In genomic region chr12:38451677-38452076, GRCm38 (mm10) we compare ENCODE assay signal across 22 mouse cellular contexts.
"Had no signal": no experiment of that assay in that cellular context is flagged by ENCODE, and none has a peak within 500 bp of the region (broad histone marks: within the 10 kb centered on the region; RNA-seq: fewer than 3 reads in every experiment).

No protein-coding gene starts in this region.

- H3K27me3 ChIP-seq: limb, embryonic 12.5 days; limb, embryonic 15.5 days; neural tube, embryonic 13.5 days had no signal

- H3K4me3 ChIP-seq: limb, embryonic 12.5 days; limb, embryonic 15.5 days; myocyte; neural tube, embryonic 13.5 days had no signal

- H3K9me3 ChIP-seq: limb, embryonic 12.5 days; limb, embryonic 15.5 days; neural tube, embryonic 13.5 days had no signal

- DNase-seq: kidney, adult 9 months; kidney, postnatal 14 days; kidney, postnatal 4 days; left cerebral cortex, postnatal 4 days; liver, postnatal 0 days; right cerebral cortex, adult 18-20 months; right cerebral cortex, postnatal 14 days; right cerebral cortex, postnatal 4 days; thymus, adult 2 months; thymus, postnatal 14 days; thymus, postnatal 4 days had no signal

- ATAC-seq: liver, postnatal 0 days; lung, postnatal 0 days; midbrain, embryonic 16.5 days had no signal

- H3K4me1 ChIP-seq: limb, embryonic 12.5 days; limb, embryonic 15.5 days; neural tube, embryonic 13.5 days had no signal

- H3K27ac ChIP-seq: limb, embryonic 12.5 days; limb, embryonic 15.5 days; liver, embryonic 14.5 days; macrophage; neural tube, embryonic 13.5 days; stomach, postnatal 0 days had no signal

- H3K9ac ChIP-seq: limb, embryonic 12.5 days; limb, embryonic 15.5 days; liver, embryonic 14.5 days; liver, postnatal 0 days; lung, embryonic 14.5 days; neural tube, embryonic 13.5 days had no signal

- H3K4me2 ChIP-seq: limb, embryonic 12.5 days; limb, embryonic 15.5 days; liver, embryonic 11.5 days; lung, embryonic 14.5 days; neural tube, embryonic 13.5 days had no signal

- H3K36me3 ChIP-seq: limb, embryonic 12.5 days; limb, embryonic 15.5 days; neural tube, embryonic 13.5 days had no signal
